Mouse (Mus musculus): ENCODE data around the gene Hoxd1. TPM values are rescaled to one million over a fixed set of nuclear protein-coding genes. Genes with fewer than 3 reads are reported as not detected.
A peak's percentile ranks its signal among the peaks of the same experiment; 100 is the strongest.

Hoxd1 gene
- polyA plus RNA-seq, 1 experiment from 2014 or later = 11.9 TPM

DNA sequence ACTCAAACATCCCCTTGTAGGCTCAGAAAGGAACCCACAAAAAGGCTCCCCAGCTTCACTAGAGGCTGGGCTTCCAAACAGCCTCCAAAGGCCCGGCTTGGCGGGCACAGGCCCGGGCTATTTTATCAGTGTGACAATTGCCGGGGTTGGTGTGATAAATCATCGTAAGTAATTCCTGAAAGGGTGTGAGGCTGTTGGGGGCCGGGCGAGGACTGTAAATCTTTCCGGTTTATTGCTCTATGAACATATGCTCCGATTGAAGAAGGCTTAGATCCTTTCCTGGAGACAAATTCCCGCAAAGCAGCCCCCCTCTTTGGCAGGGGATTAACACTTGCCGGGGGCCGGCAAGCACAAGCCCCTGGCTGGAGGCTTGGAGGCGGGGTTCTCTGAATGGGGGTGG, 28.3 kb upstream of the Hoxd1 start:
- Histone ChIP-seq H3K9me3 (no peaks in the 10 kb centered on the region), H3K4me2 (replicated peaks) (no peak overlapping the region), H3K4me3 (no peak overlapping the region), H3K36me3 (no peaks in the 10 kb centered on the region), H3K27me3 (peaks cover 95% of the 10 kb centered on the region), H3K4me1 (no peaks in the 10 kb centered on the region), H3K9ac (no peak overlapping the region), H3K27ac (no peak overlapping the region)
- 3% methylated on average over 13 of the region's 13 CpGs for WGBS
- ATAC-seq (ENCODE audit: insufficient number of reproducible peaks, insufficient read depth, low FRiP score, low TSS enrichment) = no peak

DNA sequence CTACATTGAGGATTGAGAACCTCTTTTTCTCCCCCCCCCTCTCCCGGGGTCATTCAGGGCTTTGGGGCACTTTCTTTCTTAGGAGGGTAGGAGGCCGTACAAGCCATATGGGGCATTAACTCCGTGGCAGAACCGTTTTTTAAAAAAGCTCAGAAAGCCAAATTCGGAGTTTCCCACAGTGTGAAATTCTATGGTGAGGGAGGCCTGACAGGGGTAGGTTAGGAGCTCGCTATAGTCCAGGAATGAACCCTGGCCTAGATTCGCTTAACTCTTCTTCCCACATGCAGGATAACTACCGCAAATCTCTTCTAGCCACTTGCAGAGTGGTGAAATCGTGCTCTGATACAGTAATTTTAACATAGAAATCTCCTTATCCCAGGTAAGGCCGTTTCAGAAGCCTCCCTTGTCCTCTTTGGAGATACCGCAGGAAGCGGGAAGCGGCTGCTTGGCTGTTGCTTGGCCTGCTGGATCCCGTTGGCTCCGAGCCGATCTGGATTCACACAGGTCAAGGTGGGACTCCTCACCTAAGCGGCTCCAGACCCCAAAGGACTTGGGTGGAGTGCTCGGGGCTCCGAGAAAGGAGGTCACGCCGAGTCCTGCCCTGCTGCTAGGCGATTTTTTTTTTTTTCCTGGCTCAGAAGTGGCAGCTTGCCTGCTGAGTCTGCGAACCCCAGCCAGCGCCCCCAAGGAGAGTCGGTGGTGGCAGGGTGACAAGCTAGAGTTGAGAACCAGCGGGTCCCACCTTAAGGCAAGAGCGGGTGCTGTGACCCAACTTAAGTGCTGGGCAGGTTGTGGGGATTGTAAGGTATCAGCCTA, 27.6 kb upstream of the Hoxd1 start:
- Histone ChIP-seq H3K36me3 (no peaks in the 10 kb centered on the region), H3K4me1 (no peaks in the 10 kb centered on the region), H3K27me3 (peaks cover 96% of the 10 kb centered on the region), H3K9me3 (no peaks in the 10 kb centered on the region), H3K9ac (no peak overlapping the region), H3K4me3 (no peak overlapping the region; the same call in 1 of the 2 replicates), H3K4me2 (replicated peaks) (no peak overlapping the region), H3K27ac (no peak overlapping the region)
- WGBS = 1% methylated on average over 27 of the region's 27 CpGs
- ATAC-seq (ENCODE audit: insufficient number of reproducible peaks, insufficient read depth, low FRiP score, low TSS enrichment) = no peak

DNA sequence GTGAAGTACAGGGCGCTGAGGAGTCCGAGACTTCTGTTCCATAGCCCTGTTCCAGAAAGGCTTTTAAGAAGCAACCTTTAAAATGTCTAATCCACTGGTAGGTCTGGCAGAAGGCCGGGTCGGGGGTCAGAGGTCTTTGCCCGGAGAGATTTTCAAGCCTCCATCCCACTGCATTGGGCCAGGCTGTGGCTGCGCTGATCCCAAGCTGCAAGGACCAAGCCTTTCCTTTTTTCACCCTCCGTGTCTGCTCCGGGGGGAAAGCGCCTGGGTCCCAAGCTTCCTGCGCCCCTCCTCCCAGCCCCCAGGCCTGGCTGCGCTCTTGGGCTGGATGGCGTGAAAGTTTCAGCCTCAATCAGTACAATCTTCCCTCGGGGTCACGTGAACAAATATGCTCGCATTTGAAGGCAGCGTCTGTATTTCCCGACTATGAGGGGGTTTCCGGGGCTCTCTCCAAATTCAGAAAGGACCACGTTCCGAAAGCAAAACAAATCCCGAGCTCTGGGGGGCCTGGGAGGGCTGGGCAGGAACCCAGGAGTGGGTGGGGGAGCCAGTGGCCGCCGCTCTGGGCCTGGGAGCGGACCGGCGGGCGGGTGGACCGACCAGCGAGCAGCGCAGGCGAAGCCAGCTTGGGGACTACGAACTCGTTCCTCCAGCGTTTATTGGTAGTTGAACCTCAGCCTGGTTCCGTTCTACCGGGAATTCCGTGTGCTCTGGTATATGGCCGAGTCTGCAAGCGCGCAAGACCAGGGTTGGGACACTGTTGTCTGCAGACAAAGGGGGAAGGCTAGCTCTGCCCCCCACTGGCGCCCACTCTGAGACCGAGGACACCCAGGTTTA, 26.7 kb upstream of the Hoxd1 start:
- Histone ChIP-seq H3K27ac (no peak overlapping the region), H3K9me3 (no peaks in the 10 kb centered on the region), H3K4me3 (peak overlapping the region; percentile 14), H3K36me3 (no peaks in the 10 kb centered on the region), H3K9ac (no peak overlapping the region), H3K27me3 (peaks cover 96% of the 10 kb centered on the region), H3K4me2 (replicated peaks) (peak overlapping the region; percentile 24), H3K4me1 (no peaks in the 10 kb centered on the region)
- WGBS = under 1% methylated on average over 42 of the region's 42 CpGs
- ATAC-seq (ENCODE audit: insufficient number of reproducible peaks, insufficient read depth, low FRiP score, low TSS enrichment) = no peak

DNA sequence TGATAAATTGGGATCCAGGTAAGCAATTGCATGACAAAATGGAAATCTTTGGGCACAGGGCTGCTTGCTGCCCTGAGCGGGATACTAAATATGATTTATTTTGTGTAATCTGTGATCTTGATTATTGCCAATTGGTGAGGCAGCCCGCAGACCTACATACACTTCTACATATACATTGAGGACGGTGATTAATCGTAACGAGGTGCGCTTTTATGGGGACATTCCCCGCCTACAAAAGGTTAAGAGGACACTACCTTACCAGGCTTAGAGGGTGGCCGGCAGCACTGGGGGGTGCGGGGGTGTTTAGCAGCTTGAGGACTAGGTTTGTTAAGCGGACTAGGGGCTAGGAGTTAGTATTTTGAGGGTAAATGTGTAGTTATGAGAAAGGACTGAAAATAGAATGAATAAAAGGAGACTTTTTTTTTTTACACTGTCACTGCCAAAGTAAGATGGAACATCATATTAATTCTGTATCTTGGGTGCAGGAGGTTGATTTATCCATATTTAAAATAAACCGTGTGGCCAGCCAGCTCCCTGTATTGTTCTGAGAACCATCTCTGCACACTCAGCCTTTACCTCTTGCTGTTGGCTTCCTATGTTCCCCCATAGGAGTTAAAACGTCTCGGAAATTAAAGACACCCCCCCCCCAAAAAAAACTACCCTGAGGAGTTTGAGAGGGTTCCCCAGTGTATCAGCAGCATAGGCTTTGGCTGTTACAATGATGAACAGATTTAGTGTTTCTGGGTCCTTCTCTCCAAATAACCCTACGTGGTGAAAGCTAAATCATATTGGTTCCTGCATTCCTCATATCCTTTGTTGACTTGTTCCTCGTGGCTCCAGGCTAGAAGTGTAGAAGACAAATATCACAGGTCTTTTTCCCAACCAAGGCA, 25.8 kb upstream of the Hoxd1 start:
- Histone ChIP-seq H3K27ac (no peak overlapping the region), H3K4me2 (replicated peaks) (no peak overlapping the region)

DNA sequence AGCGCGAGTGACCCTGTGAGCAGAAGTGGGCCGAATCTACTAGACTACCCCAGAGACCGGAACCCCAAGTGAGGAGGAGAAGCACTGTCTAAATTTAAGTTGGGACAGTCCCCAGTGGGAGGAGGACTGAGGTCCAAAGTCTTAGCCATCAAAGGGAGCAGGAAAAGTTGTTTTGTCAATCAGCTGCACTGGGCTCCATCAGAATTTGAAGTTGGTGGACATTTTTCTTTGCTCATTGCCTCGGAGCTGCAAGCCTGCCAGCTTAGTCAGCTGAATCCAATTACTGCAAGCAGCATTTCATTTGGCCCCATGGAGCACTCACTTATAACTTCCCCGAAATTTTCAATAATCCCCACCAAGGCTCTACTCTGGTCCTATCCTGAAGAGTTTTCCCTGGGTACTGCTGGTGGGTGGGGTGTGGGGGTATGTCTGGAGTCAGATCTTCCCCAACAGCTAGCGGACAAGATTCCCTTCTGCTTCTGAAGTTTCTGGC, 25.2 kb upstream of the Hoxd1 start:
- Histone ChIP-seq H3K9me3 (no peaks in the 10 kb centered on the region), H3K36me3 (no peaks in the 10 kb centered on the region), H3K9ac (no peak overlapping the region), H3K4me1 (no peaks in the 10 kb centered on the region), H3K27me3 (peaks cover 96% of the 10 kb centered on the region), H3K27ac (no peak overlapping the region), H3K4me3 (no peak overlapping the region), H3K4me2 (replicated peaks) (no peak overlapping the region)
- no peak for ATAC-seq (ENCODE audit: insufficient number of reproducible peaks, insufficient read depth, low FRiP score, low TSS enrichment)
- WGBS = 2% methylated on average over 7 of the region's 7 CpGs

More for the DNA sequence above, 25.8 kb upstream of the Hoxd1 start:
- H3K9me3 ChIP-seq = no peaks in the 10 kb centered on the region
- no peaks in the 10 kb centered on the region for H3K36me3 ChIP-seq
- H3K27me3 ChIP-seq = peaks cover 96% of the 10 kb centered on the region
- H3K4me3 ChIP-seq = no peak overlapping the region
- WGBS = 2% methylated on average over 15 of the region's 15 CpGs
- no peak for ATAC-seq (ENCODE audit: insufficient number of reproducible peaks, insufficient read depth, low FRiP score, low TSS enrichment)
- H3K9ac ChIP-seq = no peak overlapping the region
- no peaks in the 10 kb centered on the region for H3K4me1 ChIP-seq

DNA sequence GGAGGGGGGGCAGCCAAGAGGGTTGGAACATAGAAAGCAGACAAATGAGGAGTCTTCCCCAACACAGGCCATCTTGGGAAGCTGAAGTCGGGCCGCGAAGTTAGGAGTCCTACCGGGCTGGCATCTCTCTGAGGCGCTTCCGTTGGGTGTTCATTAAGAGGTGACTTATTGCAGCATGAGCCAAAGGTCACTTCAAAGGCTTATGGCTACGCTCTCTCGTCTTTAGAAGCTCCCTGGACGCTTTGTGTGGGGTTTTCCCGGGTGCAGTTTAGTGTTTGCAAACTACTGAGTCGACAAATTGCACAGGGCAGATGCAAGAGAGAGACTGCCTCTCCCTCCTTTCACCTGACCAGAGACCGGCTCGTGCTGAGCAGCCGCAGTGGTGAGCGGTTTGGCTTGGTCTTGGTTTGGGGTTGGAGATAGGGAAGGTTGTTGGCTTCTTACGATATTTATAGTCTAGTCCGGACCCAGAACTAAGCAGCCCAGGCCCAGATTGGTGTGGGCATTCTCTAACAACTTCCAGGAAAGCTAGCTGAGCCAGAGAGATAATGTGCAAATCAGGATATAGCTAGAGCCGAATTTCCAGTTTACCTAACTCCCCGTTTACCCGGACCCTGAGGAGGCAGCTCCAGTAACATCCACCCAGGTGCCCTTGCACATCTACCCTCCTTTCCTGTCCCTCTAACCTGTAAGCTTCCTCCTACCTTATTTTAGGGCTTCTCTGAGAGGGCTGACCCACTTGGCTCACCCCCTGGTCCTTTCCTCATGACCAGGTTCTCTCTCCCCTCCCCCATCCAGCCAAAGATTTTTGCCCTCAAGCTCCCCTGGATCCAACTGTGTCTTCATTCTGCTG, 23.9 kb upstream of the Hoxd1 start:
- H3K36me3 ChIP-seq = no peaks in the 10 kb centered on the region
- no peak overlapping the region for H3K9ac ChIP-seq
- H3K4me1 ChIP-seq = no peaks in the 10 kb centered on the region
- ATAC-seq (ENCODE audit: insufficient number of reproducible peaks, insufficient read depth, low FRiP score, low TSS enrichment) = no peak
- peaks cover 98% of the 10 kb centered on the region for H3K27me3 ChIP-seq
- no peak overlapping the region for H3K4me2 ChIP-seq (replicated peaks)
- WGBS = under 1% methylated on average over 20 of the region's 20 CpGs
- no peaks in the 10 kb centered on the region for H3K9me3 ChIP-seq
- H3K27ac ChIP-seq = no peak overlapping the region
- H3K4me3 ChIP-seq = no peak overlapping the region

DNA sequence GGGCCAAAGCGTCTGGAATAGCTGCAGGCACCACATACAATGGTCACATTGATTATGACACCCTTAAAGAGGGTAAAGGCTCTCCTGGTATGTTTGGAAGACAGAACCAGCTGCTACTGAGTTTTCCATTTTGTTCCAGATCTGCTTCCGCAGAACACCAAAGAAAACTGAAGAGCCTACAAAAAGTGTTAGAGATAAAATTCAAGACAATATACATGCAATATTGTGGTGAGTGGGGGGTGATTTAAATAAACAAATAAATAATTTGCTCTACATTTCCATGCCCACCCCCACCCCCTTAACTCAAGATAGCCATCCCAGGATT, 23.3 kb upstream of the Hoxd1 start:
- Histone ChIP-seq H3K27me3 (peaks cover 98% of the 10 kb centered on the region), H3K9me3 (no peaks in the 10 kb centered on the region), H3K9ac (no peak overlapping the region), H3K4me3 (no peak overlapping the region), H3K27ac (no peak overlapping the region), H3K4me2 (replicated peaks) (no peak overlapping the region), H3K36me3 (no peaks in the 10 kb centered on the region), H3K4me1 (no peaks in the 10 kb centered on the region)
- ATAC-seq (ENCODE audit: insufficient number of reproducible peaks, insufficient read depth, low FRiP score, low TSS enrichment) = no peak
- 2% methylated on average over 2 of the region's 2 CpGs for WGBS

DNA sequence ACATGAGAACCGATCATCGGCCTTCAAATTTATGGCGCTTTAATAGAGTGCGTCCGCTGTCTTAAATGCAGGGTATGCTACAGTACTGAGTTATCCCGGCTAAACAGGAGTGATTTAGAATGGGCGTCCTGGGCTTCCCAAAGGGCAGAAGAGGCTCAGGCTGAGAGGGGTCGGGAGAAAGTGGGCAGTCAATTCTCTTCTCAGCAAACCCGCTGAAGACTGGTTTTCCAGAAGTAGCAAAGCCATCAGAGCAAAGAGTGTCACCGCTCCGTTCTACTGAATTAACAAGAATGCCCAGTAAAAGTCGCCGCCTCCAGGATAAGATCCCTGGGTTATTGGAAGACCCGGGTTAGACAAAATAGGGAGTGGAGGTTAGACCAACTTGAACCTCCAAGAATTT, 22.9 kb upstream of the Hoxd1 start:
- H3K27me3 ChIP-seq = peaks cover 98% of the 10 kb centered on the region
- no peak overlapping the region for H3K9ac ChIP-seq
- 2% methylated on average over 14 of the region's 14 CpGs for WGBS
- H3K9me3 ChIP-seq = no peaks in the 10 kb centered on the region
- no peak for ATAC-seq (ENCODE audit: insufficient number of reproducible peaks, insufficient read depth, low FRiP score, low TSS enrichment)
- no peak overlapping the region for H3K4me3 ChIP-seq
- H3K4me2 ChIP-seq (replicated peaks) = no peak overlapping the region
- H3K27ac ChIP-seq = no peak overlapping the region
- H3K4me1 ChIP-seq = no peaks in the 10 kb centered on the region
- no peaks in the 10 kb centered on the region for H3K36me3 ChIP-seq

DNA sequence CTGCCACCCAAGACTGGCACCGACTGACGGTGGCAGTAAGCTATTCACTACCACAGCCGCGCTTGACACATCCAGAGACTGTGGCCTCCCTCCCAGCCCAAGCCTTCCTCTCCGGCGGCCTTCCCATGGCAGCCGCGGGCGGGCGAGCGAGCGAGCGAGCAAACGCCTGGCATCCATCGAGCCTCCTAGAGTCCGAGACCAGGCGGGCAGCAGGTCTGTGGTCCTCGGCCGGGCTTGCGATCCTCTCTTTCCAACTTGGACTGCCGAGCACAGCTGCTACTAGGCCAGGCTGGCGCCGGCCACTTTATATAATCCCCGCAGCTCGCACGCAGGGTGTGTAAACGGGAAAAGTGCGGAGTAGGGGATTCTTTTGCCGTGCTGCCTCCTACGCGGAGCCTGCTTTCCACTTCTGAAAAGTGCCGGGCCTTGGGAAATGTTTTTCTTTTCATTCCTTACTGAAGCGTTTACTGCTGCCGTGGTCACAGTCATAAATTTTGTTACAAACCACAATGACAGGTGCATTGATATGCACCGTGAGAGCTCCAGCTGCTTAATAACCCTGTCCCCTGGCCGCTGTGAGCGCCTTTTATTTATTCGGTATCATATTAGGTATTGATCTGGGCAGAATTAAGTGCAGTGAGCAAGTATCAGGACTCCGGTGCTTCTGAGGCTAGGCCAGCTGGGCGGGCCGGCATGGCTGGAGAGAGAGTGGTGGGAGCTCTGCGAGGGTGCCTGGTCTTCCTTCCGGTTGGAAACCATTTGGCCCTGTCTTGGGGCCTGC, 22.3 kb upstream of the Hoxd1 start:
- peaks cover 98% of the 10 kb centered on the region for H3K27me3 ChIP-seq
- H3K9me3 ChIP-seq = no peaks in the 10 kb centered on the region
- H3K4me2 ChIP-seq (replicated peaks) = peak overlapping the region; percentile 5; the same call in 1 of the 2 replicates
- no peak for ATAC-seq (ENCODE audit: insufficient number of reproducible peaks, insufficient read depth, low FRiP score, low TSS enrichment)
- H3K4me3 ChIP-seq = no peak overlapping the region
- 1% methylated on average over 43 of the region's 43 CpGs for WGBS
- no peak overlapping the region for H3K9ac ChIP-seq
- H3K4me1 ChIP-seq = no peaks in the 10 kb centered on the region
- H3K36me3 ChIP-seq = no peaks in the 10 kb centered on the region
- H3K27ac ChIP-seq = no peak overlapping the region

DNA sequence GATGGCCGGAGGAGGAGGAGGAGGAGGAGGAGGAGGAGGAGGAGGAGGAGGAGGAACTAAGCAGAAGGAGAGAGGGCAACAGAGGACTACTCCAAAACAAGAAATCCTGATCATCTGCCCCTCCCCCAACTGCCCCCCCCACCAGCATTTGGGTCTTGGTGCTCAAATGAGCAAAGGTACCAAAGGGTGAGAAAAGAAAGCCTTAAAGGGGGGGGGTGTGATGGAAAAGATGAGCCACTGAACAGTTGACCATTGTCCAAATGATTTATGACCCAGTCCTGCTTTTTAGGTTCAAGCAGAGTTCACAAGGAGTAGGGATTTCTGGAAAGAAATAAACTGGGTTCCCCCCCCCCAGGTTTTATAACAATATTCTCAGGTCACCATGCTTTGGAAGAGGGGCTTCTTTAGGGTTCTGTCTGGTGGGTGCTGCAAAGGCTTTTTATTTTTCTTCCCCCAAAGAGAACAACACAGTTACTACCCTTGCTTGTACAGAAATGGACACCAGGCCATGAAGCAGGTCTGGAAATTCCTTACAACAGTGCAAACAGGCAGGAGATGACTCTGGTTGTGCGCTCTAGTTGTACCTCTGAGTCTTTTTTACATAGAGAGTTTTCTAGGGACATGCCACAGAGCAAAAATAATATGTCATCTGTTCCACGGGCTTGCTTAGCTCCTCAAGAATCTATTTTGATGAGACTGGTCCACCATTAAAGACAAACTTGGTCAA, 21.4 kb upstream of the Hoxd1 start:
- ATAC-seq (ENCODE audit: insufficient number of reproducible peaks, insufficient read depth, low FRiP score, low TSS enrichment) = no peak
- H3K4me2 ChIP-seq (replicated peaks) = no peak overlapping the region
- H3K27me3 ChIP-seq = peaks cover 98% of the 10 kb centered on the region
- H3K9ac ChIP-seq = no peak overlapping the region
- H3K27ac ChIP-seq = no peak overlapping the region
- no peak overlapping the region for H3K4me3 ChIP-seq
- no peaks in the 10 kb centered on the region for H3K36me3 ChIP-seq
- no peaks in the 10 kb centered on the region for H3K9me3 ChIP-seq
- no peaks in the 10 kb centered on the region for H3K4me1 ChIP-seq
- WGBS = 22% methylated on average over 2 of the region's 3 CpGs
